Mouse (Mus musculus) bone marrow, adult 2 months (tissue): ENCODE results near the gene Klhl7.

Experiments used
- CTCF ChIP-seq: fragments of 200-500 bp; IDR thresholded peaks from 2 replicates; pipeline ENCODE4 v1.5.1; 2011; ENCODE audit warnings: low read length, control low read depth; ENCODE audit not compliant: control insufficient read depth, insufficient read depth
- POLR2A ChIP-seq: fragments of 200-500 bp; IDR thresholded peaks from 2 replicates; pipeline ENCODE4 v1.6.1; 2011; ENCODE audit warnings: low read depth, mild to moderate bottlenecking, control low read depth, low read length, borderline replicate concordance; ENCODE audit not compliant: control insufficient read depth

DNA sequence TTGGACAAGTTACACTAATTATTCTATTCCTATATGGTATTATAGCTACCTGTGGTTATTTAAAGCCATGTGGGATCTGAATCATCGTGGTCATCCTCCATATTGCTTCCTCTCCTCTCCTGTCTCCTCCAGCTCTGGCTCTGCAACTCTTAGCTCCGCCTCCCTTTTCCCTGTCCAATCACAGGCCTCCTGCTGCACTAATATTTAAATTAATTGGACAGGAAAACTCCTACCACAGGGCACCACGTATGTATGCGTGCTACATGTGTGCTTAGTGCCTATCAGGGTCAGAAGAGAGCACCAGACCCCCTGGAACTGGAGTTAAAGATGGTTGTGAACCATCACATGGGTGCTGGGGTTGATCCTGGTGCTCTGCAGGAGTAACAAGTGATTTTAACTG, 88.1 kb downstream of the Klhl7 start:
- TF ChIP-seq CTCF (no peak), POLR2A (no peak)
